In genomic region chr1:84924134-84924533, GRCm38 (mm10) we compare ENCODE assay signal across 23 mouse cellular contexts. TPM values are rescaled to one million over a fixed set of nuclear protein-coding genes. Genes with fewer than 3 reads are reported as not detected.
A peak's percentile ranks its signal among the peaks of the same experiment; 100 is the strongest.
DNase-seq lines count a peak whose midpoint lies in the region; ATAC-seq and TF ChIP-seq lines count a peak whose summit lies in the region.
"Had no signal": no experiment of that assay in that cellular context is flagged by ENCODE, and none has a peak within 500 bp of the region (broad histone marks: within the 10 kb centered on the region; RNA-seq: fewer than 3 reads in every experiment).

No protein-coding gene starts in this region.

- H3K4me1 ChIP-seq in G1E (ENCODE audit: insufficient read depth, low read depth, low read length) = peaks cover 46% of the 10 kb centered on the region
- H3K4me1 ChIP-seq: embryonic facial prominence, embryonic 10.5 days; hindbrain, embryonic 15.5 days; kidney, embryonic 15.5 days; limb, embryonic 12.5 days; lung, embryonic 15.5 days; neural tube, embryonic 12.5 days had no signal

- no peak overlapping the region; the same call in 1 of the 2 replicates for H3K4me3 ChIP-seq in G1E (ENCODE audit: low read depth, low read length)
- H3K4me3 ChIP-seq: embryonic facial prominence, embryonic 10.5 days; heart, embryonic 13.5 days; hindbrain, embryonic 15.5 days; kidney, embryonic 15.5 days; limb, embryonic 12.5 days; liver, embryonic 12.5 days; lung, embryonic 15.5 days; neural tube, embryonic 12.5 days had no signal

- ATAC-seq in G1E (ENCODE audit: extremely low read depth, insufficient number of reproducible peaks, low FRiP score, poor library complexity, severe bottlenecking) = peak; percentile 29
- peak; percentile 53 to 84 for ATAC-seq in hematopoietic stem cell, adult 5-6 weeks (replicated peaks in 1 of 2; ENCODE audit: insufficient read depth in 1 of 2, low FRiP score in 2 of 2, low TSS enrichment in 1 of 2, low read depth in 1 of 2, poor library complexity in 2 of 2, severe bottlenecking in 2 of 2)
- ATAC-seq: CD4-positive, CD25-positive, alpha-beta regulatory T cell, adult 4 months; intestine, embryonic 16.5 days had no signal

- DNase-seq in urinary bladder, postnatal 14 days (ENCODE audit: low spot score) = peak; percentile 19
- no peak for DNase-seq in urinary bladder, postnatal 10 days (ENCODE audit: low spot score)
- DNase-seq in G1E (ENCODE audit: low spot score) = peak; percentile 21
- no peak for DNase-seq in adrenal gland, adult 18-20 months (ENCODE audit: low spot score in 2 of 2)
- no peak for DNase-seq in layer of hippocampus, postnatal 25 days (ENCODE audit: extremely low spot score in 1 of 2, low spot score in 1 of 2)
- no peak for DNase-seq in kidney, adult 9 months
- DNase-seq: adrenal gland, postnatal 10 days; cerebellum, adult 18-20 months; cerebellum, postnatal 25 days; heart, postnatal 36 days; kidney, postnatal 4 days; right cerebral cortex, adult 18-20 months had no signal

- no peaks in the 10 kb centered on the region for H3K27me3 ChIP-seq in G1E (ENCODE audit: insufficient read depth, low read length)
- H3K27me3 ChIP-seq: heart, embryonic 13.5 days; hindbrain, embryonic 15.5 days; kidney, embryonic 15.5 days; limb, embryonic 12.5 days; liver, embryonic 12.5 days; lung, embryonic 15.5 days; neural tube, embryonic 12.5 days had no signal

- no peaks in the 10 kb centered on the region for H3K36me3 ChIP-seq in G1E (replicated peaks)
- H3K36me3 ChIP-seq: embryonic facial prominence, embryonic 10.5 days; heart, embryonic 13.5 days; kidney, embryonic 15.5 days; limb, embryonic 12.5 days; liver, embryonic 12.5 days; lung, embryonic 15.5 days had no signal

- H3K9me3 ChIP-seq in G1E (replicated peaks) = no peaks in the 10 kb centered on the region
- H3K9me3 ChIP-seq: embryonic facial prominence, embryonic 10.5 days; heart, embryonic 13.5 days; hindbrain, embryonic 15.5 days; kidney, embryonic 15.5 days; limb, embryonic 12.5 days; liver, embryonic 12.5 days; lung, embryonic 15.5 days; neural tube, embryonic 12.5 days had no signal

- TF ChIP-seq CTCF in G1E (IDR thresholded peaks at IDR 0.05; ENCODE audit: low read depth, low read length) = no peak

RNA-seq across cellular contexts. Expression of gene Slc16a14, which starts 10.8 kb away (rescaled TPM):
- 0.44 TPM in 1 of 2 replicates, not detected in the other for total RNA-seq in G1E (2014; fragmentation: Nextera tagmentation)
- total RNA-seq in G1E (2017) = 0.11 and 0.12 TPM in 2 replicates
- polyA plus RNA-seq in G1E (2012) = 0.01 and 0.02 TPM in 2 replicates
- total RNA-seq in hematopoietic stem cell, adult 5-6 weeks (2017) = not detected in 2 replicates
- total RNA-seq in adrenal gland, adult 18-20 months (2021) = 1 to 10 TPM; 1.7 to 4.1 TPM
- 10 to 100 TPM; 15.2 to 20.0 TPM for total RNA-seq in layer of hippocampus, postnatal 25 days (2021)
- polyA plus RNA-seq: CD4-positive, CD25-positive, alpha-beta regulatory T cell, adult 4 months had no signal

Comparison
In these comparisons a context has a peak if more than half of its experiments do, and no peak if none do; other contexts are left out.
1. DNase-seq: peak in urinary bladder, postnatal 14 days (single experiment) and G1E (single experiment); none in urinary bladder, postnatal 10 days (single experiment), adrenal gland, adult 18-20 months (0 of 2), layer of hippocampus, postnatal 25 days (0 of 2) and kidney, adult 9 months (single experiment).